Mouse (Mus musculus): ENCODE data around the gene Gm21833. TPM values are rescaled to one million over a fixed set of nuclear protein-coding genes. Genes with fewer than 3 reads are reported as not detected.
"Not testable (repeated sequence)": the region's sequence is repeated elsewhere in the genome, so short reads cannot be mapped to it uniquely, and the experiment has no call there.

Gm21833 gene
- not detected in 2 replicates for total RNA-seq (2014; rRNA removed)
- not detected in 2 replicates for polyA plus RNA-seq (2015; fragmentation: Nextera tagmentation; extraction: Ambion mirVana)

DNA sequence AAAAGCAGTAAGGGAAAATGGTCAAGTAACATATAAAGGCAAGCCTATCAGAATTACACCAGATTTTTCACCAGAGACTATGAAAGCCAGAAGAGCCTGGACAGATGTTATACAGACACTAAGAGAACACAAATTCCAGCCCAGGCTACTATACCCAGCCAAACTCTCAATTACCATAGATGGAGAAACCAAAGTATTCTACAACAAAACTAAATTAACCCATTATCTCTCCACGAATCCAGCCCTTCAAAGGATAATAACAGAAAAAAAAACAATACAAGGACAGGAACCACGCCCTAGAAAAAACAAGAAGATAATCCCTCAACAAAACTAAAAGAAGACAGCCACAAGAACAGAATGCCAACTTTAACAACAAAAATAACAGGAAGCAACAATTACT is at the start of gene Gm21833:
Gm21833 (plus strand) TSS at position 301 of the 400 bp plus-strand sequence.
- DNase-seq; H3K4me1 ChIP-seq (ENCODE audit: insufficient read depth); H3K27me3 ChIP-seq (ENCODE audit: insufficient read depth, low read length); H3K4me3 ChIP-seq (ENCODE audit: low read depth, low read length); H3K9me3 ChIP-seq (ENCODE audit: low read length); H3K9ac ChIP-seq; H3K36me3 ChIP-seq (ENCODE audit: insufficient read depth); ATAC-seq; H3K4me2 ChIP-seq (ENCODE audit: low read depth); H3K27ac ChIP-seq (ENCODE audit: low read depth, low read length): not testable (repeated sequence)
- WGBS: 79% methylated on average over 2 of the region's 2 CpGs

DNA sequence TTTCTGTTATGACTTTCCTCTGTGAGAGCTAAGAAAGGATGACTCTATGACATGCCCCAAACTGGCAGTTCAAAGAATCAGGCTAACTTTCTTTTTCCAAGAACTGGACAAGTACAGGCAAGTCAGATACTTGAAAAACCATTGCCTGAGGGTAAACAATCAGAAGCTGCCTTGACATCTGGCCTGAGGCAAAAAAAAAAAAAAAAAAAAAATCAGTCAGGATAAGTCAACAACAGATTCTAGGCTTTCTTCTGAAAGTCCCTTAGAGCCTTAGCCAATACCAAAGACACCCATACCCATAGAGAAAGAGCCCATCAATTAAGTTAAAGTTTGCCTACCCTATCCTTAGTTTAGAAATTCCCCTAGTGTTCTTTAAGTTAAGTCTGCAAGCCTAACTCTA is 38.7 kb upstream of the Gm21833 start:
- no peak overlapping the region for H3K9ac ChIP-seq
- no peak overlapping the region for H3K27ac ChIP-seq (ENCODE audit: low read depth, low read length)
- no peaks in the 10 kb centered on the region for H3K27me3 ChIP-seq (ENCODE audit: insufficient read depth, low read length)
- no peak overlapping the region for H3K4me2 ChIP-seq (ENCODE audit: low read depth)
- no peaks in the 10 kb centered on the region for H3K4me1 ChIP-seq (ENCODE audit: insufficient read depth)
- no peak for DNase-seq
- no peaks in the 10 kb centered on the region for H3K36me3 ChIP-seq (ENCODE audit: insufficient read depth)
- no peak overlapping the region for H3K4me3 ChIP-seq (ENCODE audit: low read depth, low read length)
- no peaks in the 10 kb centered on the region for H3K9me3 ChIP-seq (ENCODE audit: low read length)
- no peak for TF ChIP-seq CTCF (IDR thresholded peaks at IDR 0.05; ENCODE audit: low read depth)
- no peak for ATAC-seq

GRCm38 (mm10) chr16:82796489-82796888 is 31.7 kb upstream of the Gm21833 start:
- 86% methylated on average over 4 of the region's 4 CpGs for WGBS
- no peak overlapping the region for H3K9ac ChIP-seq
- no peaks in the 10 kb centered on the region for H3K36me3 ChIP-seq (ENCODE audit: insufficient read depth)
- no peaks in the 10 kb centered on the region for H3K4me1 ChIP-seq (ENCODE audit: insufficient read depth)
- H3K27me3 ChIP-seq (ENCODE audit: insufficient read depth, low read length): no peaks in the 10 kb centered on the region
- TF ChIP-seq CTCF (IDR thresholded peaks at IDR 0.05; ENCODE audit: low read depth): no peak
- no peak overlapping the region for H3K4me3 ChIP-seq (ENCODE audit: low read depth, low read length)
- ATAC-seq (no peak), DNase-seq (no peak)
- H3K4me2 ChIP-seq (ENCODE audit: low read depth): no peak overlapping the region
- H3K27ac ChIP-seq (ENCODE audit: low read depth, low read length): no peak overlapping the region
- H3K9me3 ChIP-seq (ENCODE audit: low read length): no peaks in the 10 kb centered on the region

DNA sequence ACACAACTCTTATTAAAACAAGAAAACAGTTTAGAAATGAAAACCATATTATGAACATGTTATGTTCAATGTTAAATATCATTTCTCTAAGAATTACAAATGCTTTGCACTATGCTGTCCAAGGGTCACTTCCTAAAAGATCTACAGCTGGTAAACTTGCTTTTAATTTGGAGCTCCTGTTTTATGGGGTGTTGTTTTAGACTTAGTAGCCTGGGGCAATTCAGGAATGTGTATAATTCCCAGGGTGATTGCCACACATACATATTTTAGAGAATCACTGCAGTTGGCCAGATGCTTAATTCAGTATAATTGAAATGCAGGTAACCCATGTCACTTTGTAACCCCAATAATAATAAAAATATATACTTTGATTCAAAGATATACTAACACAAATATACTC is 12.9 kb upstream of the Gm21833 start:
- DNase-seq (no peak), ATAC-seq (no peak)
- Histone ChIP-seq H3K4me2 (ENCODE audit: low read depth) (no peak overlapping the region), H3K36me3 (ENCODE audit: insufficient read depth) (no peaks in the 10 kb centered on the region), H3K27me3 (ENCODE audit: insufficient read depth, low read length) (no peaks in the 10 kb centered on the region), H3K9ac (no peak overlapping the region), H3K27ac (ENCODE audit: low read depth, low read length) (no peak overlapping the region), H3K4me1 (ENCODE audit: insufficient read depth) (no peaks in the 10 kb centered on the region), H3K9me3 (ENCODE audit: low read length) (no peaks in the 10 kb centered on the region), H3K4me3 (ENCODE audit: low read depth, low read length) (no peak overlapping the region)
- TF ChIP-seq CTCF (IDR thresholded peaks at IDR 0.05; ENCODE audit: low read depth): no peak

DNA sequence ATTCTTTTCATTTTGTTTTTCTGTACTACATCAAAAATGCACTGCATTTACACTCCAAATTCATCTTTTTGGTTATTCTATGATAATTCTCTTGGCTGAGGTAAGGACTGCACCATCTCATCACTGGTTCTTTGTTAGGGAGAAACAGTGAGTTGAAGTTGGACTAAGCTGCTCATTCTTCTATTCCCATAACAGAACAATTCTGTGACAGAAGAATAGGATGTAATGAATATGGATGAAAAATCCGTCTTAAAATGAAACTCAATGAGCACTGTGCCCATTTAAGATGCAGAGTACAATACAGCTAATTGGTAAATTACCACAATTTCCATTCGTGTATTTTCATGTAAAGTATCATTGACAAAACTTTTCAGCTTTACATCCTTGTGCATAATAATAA is 11.6 kb upstream of the Gm21833 start:
- no peak overlapping the region for H3K4me3 ChIP-seq (ENCODE audit: low read depth, low read length)

DNA sequence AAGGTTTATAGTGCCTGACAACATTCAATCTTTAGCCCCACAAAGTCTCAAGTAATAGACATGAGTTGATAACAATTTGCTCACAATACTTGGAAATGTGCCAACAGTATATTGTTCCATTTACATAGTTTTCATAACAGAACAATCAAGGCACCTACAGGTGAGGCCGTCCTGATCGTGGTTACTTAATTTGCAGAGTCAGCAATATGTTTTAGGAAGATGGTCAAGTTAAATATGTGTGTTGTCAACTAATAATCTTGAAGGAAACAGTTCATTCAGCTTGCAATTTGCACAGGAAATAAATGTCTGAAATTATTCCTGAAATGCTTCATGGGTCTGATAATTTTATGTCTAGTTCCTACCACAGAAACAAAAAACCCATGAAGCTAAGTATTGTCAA is 27.6 kb downstream of the Gm21833 start:
- Histone ChIP-seq H3K27me3 (ENCODE audit: insufficient read depth, low read length) (no peaks in the 10 kb centered on the region), H3K9ac (no peak overlapping the region), H3K27ac (ENCODE audit: low read depth, low read length) (no peak overlapping the region), H3K4me3 (ENCODE audit: low read depth, low read length) (no peak overlapping the region), H3K4me2 (ENCODE audit: low read depth) (no peak overlapping the region), H3K4me1 (ENCODE audit: insufficient read depth) (no peaks in the 10 kb centered on the region), H3K9me3 (ENCODE audit: low read length) (no peaks in the 10 kb centered on the region), H3K36me3 (ENCODE audit: insufficient read depth) (no peaks in the 10 kb centered on the region)
- ATAC-seq: no peak
- no peak for TF ChIP-seq CTCF (IDR thresholded peaks at IDR 0.05; ENCODE audit: low read depth)
- DNase-seq: no peak
- WGBS: 77% methylated on average over 2 of the region's 2 CpGs

More for the DNA sequence above, 11.6 kb upstream of the Gm21833 start:
- no peaks in the 10 kb centered on the region for H3K27me3 ChIP-seq (ENCODE audit: insufficient read depth, low read length)
- DNase-seq (no peak), ATAC-seq (no peak)
- no peaks in the 10 kb centered on the region for H3K9me3 ChIP-seq (ENCODE audit: low read length)
- no peaks in the 10 kb centered on the region for H3K36me3 ChIP-seq (ENCODE audit: insufficient read depth)
- no peak overlapping the region for H3K9ac ChIP-seq
- 30% methylated on average over 2 of the region's 2 CpGs for WGBS
- no peaks in the 10 kb centered on the region for H3K4me1 ChIP-seq (ENCODE audit: insufficient read depth)
- TF ChIP-seq CTCF (IDR thresholded peaks at IDR 0.05; ENCODE audit: low read depth): no peak
- H3K27ac ChIP-seq (ENCODE audit: low read depth, low read length): no peak overlapping the region
- no peak overlapping the region for H3K4me2 ChIP-seq (ENCODE audit: low read depth)

DNA sequence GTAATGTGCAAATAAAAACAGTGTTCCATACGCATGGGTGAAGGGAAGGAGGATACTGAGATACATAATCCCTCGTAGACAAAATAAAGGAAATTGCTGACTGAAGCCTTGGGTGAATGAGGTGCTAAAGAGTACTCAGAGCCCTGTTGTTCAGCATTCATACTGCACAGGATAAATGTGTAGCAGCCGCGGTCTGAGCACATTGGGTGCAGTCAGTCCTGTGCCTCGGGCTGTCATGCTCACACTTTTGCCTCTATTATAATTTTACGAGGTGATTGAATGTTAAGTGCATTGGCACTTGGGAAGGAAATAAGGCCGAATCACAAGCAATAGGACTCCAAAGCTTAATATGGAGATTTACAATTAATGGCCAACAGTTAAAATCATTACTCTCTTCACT is 36.4 kb downstream of the Gm21833 start:
- ATAC-seq: no peak
- H3K27me3 ChIP-seq (ENCODE audit: insufficient read depth, low read length): no peaks in the 10 kb centered on the region
- H3K27ac ChIP-seq (ENCODE audit: low read depth, low read length): no peak overlapping the region
- 68% methylated on average over 7 of the region's 7 CpGs for WGBS
- TF ChIP-seq CTCF (IDR thresholded peaks at IDR 0.05; ENCODE audit: low read depth): no peak
- no peak overlapping the region for H3K4me3 ChIP-seq (ENCODE audit: low read depth, low read length)
- H3K4me1 ChIP-seq (ENCODE audit: insufficient read depth): no peaks in the 10 kb centered on the region
- no peak for DNase-seq
- no peaks in the 10 kb centered on the region for H3K9me3 ChIP-seq (ENCODE audit: low read length)
- no peak overlapping the region for H3K4me2 ChIP-seq (ENCODE audit: low read depth)
- H3K9ac ChIP-seq: no peak overlapping the region
- H3K36me3 ChIP-seq (ENCODE audit: insufficient read depth): no peaks in the 10 kb centered on the region

All from forebrain, postnatal 0 days (tissue).